Mouse (Mus musculus) cerebellum, adult 2 months (tissue): ENCODE results near the gene Cyp1a1.

Experiments used
- CTCF ChIP-seq: fragments of 200-500 bp; IDR thresholded peaks from 2 replicates; pipeline ENCODE4 v1.5.1; 2011; ENCODE audit warnings: low read depth, mild to moderate bottlenecking, control low read depth, low read length, moderate library complexity, borderline replicate concordance; ENCODE audit not compliant: insufficient read depth
- POLR2A ChIP-seq: fragments of 200-500 bp; IDR thresholded peaks from 2 replicates; pipeline ENCODE4 v1.6.1; 2011; ENCODE audit warnings: low read length, control low read depth, borderline replicate concordance; ENCODE audit not compliant: insufficient read depth

DNA sequence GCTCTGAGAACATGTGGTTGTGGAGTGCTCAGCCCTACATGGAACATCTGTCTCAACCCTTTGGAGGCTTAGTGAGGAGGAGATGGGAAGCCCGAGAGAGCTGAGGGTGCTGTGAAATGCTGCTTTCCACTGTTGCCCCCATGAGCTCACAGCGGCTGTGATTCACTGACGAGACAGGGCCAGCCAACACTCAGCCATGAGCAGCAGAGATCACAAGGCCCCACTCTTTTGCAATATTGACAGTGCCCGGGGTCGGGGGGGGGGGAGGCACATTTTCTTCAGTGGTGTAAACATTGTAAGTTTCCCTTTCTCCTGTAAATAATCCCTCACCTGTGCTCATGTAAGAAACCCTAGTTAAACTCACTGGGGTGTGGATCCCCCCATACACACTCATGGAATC, 16.2 kb upstream of the Cyp1a1 start:
- no peak for TF ChIP-seq POLR2A
- no peak for TF ChIP-seq CTCF
